Comparison of ENCODE assay signal across 10 mouse cellular contexts in genomic region chr6:128759221-128759950, GRCm38 (mm10). TPM values are rescaled to one million over a fixed set of nuclear protein-coding genes. Genes with fewer than 3 reads are reported as not detected.
DNase-seq lines count a peak whose midpoint lies in the region; ATAC-seq and TF ChIP-seq lines count a peak whose summit lies in the region.
"Had no signal": no experiment of that assay in that cellular context is flagged by ENCODE, and none has a peak within 500 bp of the region (broad histone marks: within the 10 kb centered on the region; RNA-seq: fewer than 3 reads in every experiment).

No protein-coding gene starts in this region.

- no peak for TF ChIP-seq POLR2A in thymus, adult 2 months (IDR thresholded peaks at IDR 0.05; ENCODE audit: control insufficient read depth, extremely low read depth, insufficient read depth, low read length, poor library complexity)

- DNase-seq in gastrocnemius, adult 2 months = no peak
- DNase-seq in gastrocnemius, postnatal 4 days (ENCODE audit: low spot score in 2 of 2) = no peak
- DNase-seq in thymus, postnatal 14 days = peak; percentile 17
- no peak for DNase-seq in thymus, postnatal 36 days
- DNase-seq in thymus, adult 2 months = no peak
- DNase-seq in gastrocnemius, postnatal 14 days = no peak

- intact Hi-C loops in gastrocnemius, adult 2 months (cut with DNase I) = loop anchor here (10.0 kb wide), 1 partner anchor 155 kb away; no protein-coding TSS in a partner anchor
- intact Hi-C loops in gastrocnemius, postnatal 14 days (cut with DNase I; ENCODE audit: low total_unique reads) = no loop called here

- H3K4me1 ChIP-seq in limb, embryonic 13.5 days = 0 out of 2 replicates have a peak, but pooled peaks cover 3% of the 10 kb centered on the region
- peaks cover 16% of the 10 kb centered on the region for H3K4me1 ChIP-seq in thymus, adult 2 months (replicated peaks; ENCODE audit: control insufficient read depth, insufficient read depth, low read length)

- H3K27ac ChIP-seq in gastrocnemius, adult 2 months = no peak overlapping the region
- no peak overlapping the region for H3K27ac ChIP-seq in limb, embryonic 13.5 days
- no peak overlapping the region for H3K27ac ChIP-seq in thymus, adult 2 months (ENCODE audit: control insufficient read depth, insufficient read depth, low read length)

- H3K27me3 ChIP-seq in limb, embryonic 13.5 days = no peaks in the 10 kb centered on the region
- H3K27me3 ChIP-seq in thymus, adult 2 months (ENCODE audit: control insufficient read depth, insufficient read depth, low read length) = no peaks in the 10 kb centered on the region

- H3K9me3 ChIP-seq in limb, embryonic 13.5 days = no peaks in the 10 kb centered on the region

- no peak for TF ChIP-seq CTCF in gastrocnemius, adult 2 months (IDR thresholded peaks at IDR 0.05)
- TF ChIP-seq CTCF in thymus, adult 2 months (IDR thresholded peaks at IDR 0.05; ENCODE audit: borderline replicate concordance, control insufficient read depth, extremely low read depth, insufficient read depth, low read length, poor library complexity) = no peak

- no peak for ATAC-seq in limb, embryonic 13.5 days (ENCODE audit: low FRiP score, low read depth)
- no peak for ATAC-seq in erythroblast, adult 5-6 weeks (replicated peaks; ENCODE audit: low FRiP score, poor library complexity, severe bottlenecking)

- peak overlapping the region; percentile 48 for H3K4me2 ChIP-seq in limb, embryonic 13.5 days (replicated peaks)

- H3K36me3 ChIP-seq in limb, embryonic 13.5 days = no peaks in the 10 kb centered on the region
- H3K36me3 ChIP-seq in thymus, adult 2 months (ENCODE audit: control insufficient read depth, insufficient read depth, low read length) = no peaks in the 10 kb centered on the region

- WGBS in limb, embryonic 13.5 days = 79% methylated on average over 5 of the region's 5 CpGs
- WGBS in thymus, adult 2 months = 94% methylated on average over 5 of the region's 5 CpGs

- H3K9ac ChIP-seq in limb, embryonic 13.5 days = no peak overlapping the region

- H3K4me3 ChIP-seq in gastrocnemius, adult 2 months = peak overlapping the region; percentile 89
- H3K4me3 ChIP-seq in limb, embryonic 13.5 days = peak overlapping the region; percentile 61
- H3K4me3 ChIP-seq in thymus, adult 2 months (ENCODE audit: control insufficient read depth, insufficient read depth, low read length) = no peak overlapping the region

RNA-seq across cellular contexts. Expression of gene Klrb1c, which starts 29.6 kb away (rescaled TPM):
- total RNA-seq in gastrocnemius, adult 2 months (2021) = not detected
- total RNA-seq in gastrocnemius, postnatal 4 days (2021) = under 1 TPM; 0.15 to 0.16 TPM
- 0.15 TPM in 1 of 2 replicates, not detected in the other for polyA plus RNA-seq in limb, embryonic 13.5 days (2015; fragmentation: Nextera tagmentation; extraction: Ambion mirVana)
- total RNA-seq in erythroblast, adult 5-6 weeks (2015; ENCODE audit: low replicate concordance) = not detected in 2 replicates
- 0.68 and 1.8 TPM in 2 replicates for total RNA-seq in erythroblast, adult 5-6 weeks (2017; ENCODE audit: low replicate concordance)
- 0.96 and 2.6 TPM in 2 replicates for polyA plus RNA-seq in thymus, adult 2 months (2012; rRNA removed)
- under 1 TPM in 1 of 2 experiments, not detected in 1; 0.14 TPM for total RNA-seq in gastrocnemius, postnatal 14 days (2021)
- total RNA-seq: left cerebral cortex, postnatal 4 days had no signal

RNA-seq across cellular contexts. Expression of gene Klrb1, which starts 36.5 kb away (rescaled TPM):
- not detected for total RNA-seq in gastrocnemius, adult 2 months (2021)
- not detected for total RNA-seq in gastrocnemius, postnatal 4 days (2021)
- polyA plus RNA-seq in limb, embryonic 13.5 days (2015; fragmentation: Nextera tagmentation; extraction: Ambion mirVana) = not detected in 2 replicates
- total RNA-seq in erythroblast, adult 5-6 weeks (2015; ENCODE audit: low replicate concordance) = not detected in 2 replicates
- total RNA-seq in erythroblast, adult 5-6 weeks (2017; ENCODE audit: low replicate concordance) = not detected in 2 replicates
- not detected in 2 replicates for polyA plus RNA-seq in thymus, adult 2 months (2012; rRNA removed)
- not detected for total RNA-seq in gastrocnemius, postnatal 14 days (2021)
- total RNA-seq: gastrocnemius, postnatal 10 days had no signal
